Mouse (Mus musculus): ENCODE measurements around the gene Hnf1b.

Hnf1b gene

DNA sequence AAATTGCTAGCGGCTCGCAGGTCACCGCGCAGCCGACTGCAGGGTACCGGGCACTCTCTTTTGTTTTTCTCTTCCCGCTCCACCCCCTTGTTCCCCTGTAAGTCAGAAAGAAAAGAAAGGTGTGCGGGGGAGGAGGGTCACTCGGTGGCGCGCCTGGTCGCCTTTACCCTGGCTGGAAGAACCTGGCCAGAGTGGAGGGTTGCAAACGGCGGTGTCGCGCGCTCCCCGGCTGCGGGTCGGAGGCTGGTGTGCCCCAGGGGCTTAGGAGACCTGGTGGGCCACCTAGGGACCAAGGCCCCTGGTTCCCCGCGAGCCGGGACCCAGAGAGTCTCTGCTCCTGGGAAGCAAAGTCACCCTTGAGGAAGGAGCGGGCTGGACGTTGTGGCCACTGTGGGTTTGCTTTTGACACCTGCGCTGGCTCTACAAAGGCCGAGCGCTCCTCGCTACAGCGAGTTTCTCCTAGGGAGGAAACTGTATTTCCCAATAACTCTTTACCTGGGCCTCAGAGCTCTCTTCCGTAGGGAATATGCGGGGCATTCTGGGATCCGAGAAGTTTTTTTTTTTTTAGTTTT is 3.4 kb downstream of the Hnf1b start:
- no peak for DNase-seq

DNA sequence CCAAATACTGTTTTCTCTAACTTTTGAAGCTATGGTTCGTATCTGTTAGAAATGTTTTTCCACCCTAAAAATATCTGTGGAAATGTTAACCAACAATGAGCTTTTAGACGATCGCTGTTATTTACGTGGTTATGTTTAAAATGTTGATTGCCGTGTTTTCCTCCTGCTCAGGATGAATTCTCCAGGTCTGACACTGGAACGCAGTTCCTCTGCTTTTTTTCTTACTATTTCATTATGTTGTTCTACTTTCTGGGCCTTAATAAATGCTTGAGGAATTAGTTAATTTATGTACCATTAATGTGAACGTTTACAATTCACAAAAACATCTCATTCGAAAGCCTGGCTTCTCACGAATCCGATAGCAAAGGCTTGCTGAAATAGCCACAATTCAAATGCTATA is 4.2 kb downstream of the Hnf1b start:
- DNase-seq: no peak

DNA sequence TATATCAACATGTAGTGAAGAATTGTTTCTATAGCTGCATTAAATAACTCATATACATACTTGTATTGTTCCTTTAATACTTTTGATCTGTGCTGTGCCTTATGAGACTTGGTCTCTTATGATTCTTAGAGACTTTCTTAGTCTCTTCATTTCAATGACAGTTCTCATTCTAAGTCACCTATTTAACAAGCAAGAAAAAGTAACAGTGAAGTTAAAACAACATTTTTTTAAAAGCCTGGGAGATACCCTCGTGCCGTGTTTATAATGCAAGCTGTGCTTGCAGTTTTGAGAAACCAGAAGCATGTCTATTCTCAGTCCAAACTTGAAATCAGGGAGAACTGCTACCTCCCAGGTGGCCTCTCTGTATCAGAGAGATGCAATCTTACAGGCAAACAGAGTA is 4.8 kb downstream of the Hnf1b start:
- DNase-seq: no peak

DNA sequence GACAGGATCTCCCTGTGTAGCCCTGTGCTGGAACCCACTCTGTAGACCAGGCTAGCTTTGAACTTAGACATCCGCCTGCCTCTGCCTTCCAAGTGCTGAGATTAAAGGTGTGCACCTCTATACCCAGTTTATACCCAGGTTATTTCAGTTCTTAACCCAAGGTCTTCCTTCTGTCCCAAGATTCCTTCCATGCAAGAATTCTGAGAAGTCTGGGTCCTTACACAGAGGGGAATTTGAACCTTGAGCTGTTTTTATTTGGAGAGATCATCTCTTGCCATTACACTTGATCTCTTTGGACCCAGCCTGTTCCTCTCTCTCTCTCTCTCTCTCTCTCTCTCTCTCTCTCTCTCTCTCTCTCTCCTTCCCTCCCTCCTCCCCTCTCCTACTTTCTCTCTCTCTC is 7.4 kb downstream of the Hnf1b start:
- DNase-seq: no peak

DNA sequence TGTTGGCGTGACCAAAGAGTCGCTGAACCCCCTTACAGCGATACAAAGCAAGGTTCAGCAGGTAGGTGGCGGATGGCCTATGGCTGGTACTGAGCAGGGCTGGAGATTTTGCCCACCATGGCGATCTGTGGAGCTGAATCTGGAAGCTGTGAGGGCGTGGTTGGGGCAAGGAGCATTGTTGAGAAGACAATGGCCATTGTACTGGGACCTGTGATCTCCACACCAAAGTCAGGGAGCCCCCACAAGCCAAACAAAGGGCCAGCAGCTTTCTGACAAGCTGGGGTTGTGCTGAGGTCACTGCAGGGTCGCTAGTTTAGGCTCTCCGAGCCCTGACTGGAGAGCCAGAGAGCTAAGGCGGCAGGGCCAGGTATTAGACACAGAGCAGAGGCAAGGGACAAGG is 15.4 kb downstream of the Hnf1b start:
- no peak for DNase-seq

DNA sequence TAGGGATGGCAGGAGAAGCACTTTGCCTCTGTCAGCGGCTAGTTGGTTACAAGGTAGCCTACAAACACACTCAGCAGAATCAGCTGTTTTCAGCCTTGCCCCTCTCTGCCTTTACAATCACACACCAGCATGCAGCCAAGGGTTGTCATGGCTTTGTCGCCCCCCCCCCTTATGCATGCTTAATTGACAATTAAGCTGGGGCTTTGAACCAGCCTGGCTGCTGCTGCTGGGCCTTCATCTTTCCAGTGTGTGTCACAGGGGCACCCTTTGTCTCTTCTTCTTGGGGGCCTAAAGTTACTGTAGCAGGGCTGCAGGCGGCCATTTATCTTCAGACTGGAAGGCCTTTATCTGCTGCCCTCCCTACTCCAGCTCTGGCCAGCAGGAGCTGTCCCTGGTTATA is 17.7 kb downstream of the Hnf1b start:
- no peak for DNase-seq

DNA sequence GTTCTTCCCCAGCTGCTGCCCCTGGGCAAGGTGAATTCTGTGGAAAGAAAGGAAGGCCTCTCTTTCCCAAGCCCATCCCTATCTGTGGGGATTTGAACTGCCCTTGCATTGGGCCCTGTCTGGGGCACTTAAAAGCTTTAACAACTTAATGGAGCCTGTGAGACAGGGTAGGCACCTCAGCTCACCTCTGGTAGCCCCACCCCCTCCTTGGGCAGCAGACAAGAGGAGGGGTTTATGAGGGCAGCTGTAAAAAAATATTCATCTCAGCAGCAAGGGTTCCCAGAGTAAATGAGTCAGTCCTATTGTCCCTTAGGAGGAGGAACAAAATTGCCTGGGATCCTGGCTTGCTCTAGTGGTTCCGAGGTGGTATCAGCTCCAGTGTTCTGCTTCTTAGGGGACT is 19.3 kb downstream of the Hnf1b start:
- no peak for DNase-seq

DNA sequence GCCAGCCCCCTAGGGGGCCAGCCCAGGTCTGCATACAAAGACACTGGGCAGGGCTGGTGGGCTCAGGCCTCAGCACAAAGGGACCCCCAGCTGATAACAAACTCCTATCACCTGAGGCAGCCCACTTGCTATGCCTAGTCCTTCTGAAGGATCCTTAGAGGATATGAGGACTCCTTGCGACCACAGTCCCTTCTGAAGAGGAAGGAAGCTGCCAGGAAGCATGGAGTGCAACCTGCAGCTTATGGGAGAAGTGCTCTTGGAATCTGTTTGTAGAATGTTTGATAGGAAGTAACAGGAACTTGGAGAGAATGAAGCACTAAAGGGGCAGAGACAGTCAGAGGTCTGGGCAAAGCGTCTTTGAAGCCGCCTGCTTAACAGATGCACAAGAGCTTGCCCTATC is 19.8 kb downstream of the Hnf1b start:
- no peak for DNase-seq

DNA sequence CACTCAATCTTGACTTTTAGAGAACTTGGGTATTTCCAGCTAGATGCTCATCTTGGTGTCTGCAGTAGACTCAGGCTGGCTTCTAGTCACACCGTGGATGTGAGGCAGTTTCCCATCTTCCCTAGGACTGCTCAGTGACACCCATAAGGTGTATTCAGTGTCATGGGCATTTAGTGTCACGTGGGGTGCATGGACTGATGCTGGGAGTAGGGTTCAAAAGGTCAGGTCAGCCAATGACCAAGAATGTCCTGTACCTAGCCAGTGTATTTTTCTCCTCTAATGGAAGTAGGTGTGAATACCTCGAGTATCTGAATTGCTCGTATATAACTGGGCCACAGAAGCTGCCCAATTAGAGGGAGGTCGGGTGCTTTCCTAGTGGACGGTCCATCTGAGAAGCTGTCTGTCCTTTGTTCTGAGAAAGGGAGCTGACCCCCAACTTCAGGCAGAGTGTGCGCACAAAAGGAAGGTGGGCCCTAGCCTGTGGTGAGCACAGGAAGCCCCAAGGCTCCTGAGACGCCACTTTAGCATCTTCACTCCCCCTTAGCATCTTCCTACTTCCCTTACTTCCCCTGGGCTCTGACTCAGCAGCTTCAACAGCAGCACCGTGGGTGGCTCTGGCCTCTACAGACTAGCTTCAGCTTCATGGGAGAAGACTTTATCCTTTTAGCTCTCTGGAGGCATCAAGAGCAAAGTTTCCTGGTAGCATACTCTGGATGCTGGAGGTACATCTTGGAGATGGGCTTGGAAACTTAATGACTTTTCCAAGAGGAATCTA is 22.1 kb downstream of the Hnf1b start:
- no peak for DNase-seq

DNA sequence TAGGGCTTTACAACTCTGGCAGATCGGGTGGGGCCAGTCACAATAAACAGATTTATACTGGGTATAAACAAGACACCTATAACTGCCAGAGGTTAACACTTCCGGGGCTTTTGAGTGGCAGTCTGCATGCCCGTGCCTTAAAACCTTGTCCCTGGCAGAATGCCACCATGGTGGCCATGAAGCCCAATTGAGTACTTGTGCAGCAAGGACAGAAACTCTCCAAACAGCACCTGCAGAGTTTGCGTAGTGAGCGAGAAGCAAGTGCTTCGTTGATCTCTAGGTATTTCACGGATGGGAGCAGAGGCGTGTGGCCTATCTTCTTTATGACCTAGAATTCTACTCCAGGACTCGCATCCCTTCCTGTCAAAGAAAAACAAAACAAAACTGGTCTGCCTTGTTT is 23.6 kb downstream of the Hnf1b start:
- no peak for DNase-seq

DNA sequence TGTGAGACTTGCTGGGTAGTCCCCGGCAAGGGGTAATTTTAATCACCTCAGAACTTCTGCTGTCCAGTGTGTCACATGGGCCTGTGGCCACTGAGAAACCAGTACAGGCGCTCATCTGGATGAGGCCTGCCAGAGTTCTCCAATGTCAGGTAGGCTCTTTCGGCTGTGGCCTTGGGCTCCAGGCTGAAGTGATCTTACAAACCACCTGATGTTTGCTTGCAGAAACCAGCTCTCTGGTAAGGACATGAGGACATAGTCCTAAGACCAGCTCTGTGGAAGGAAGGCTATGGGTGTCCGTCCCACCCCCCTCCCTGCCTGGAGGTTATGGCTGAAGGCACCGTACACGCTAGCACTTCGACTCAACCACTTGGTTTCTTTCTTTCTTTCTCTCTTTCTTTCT is 26.8 kb downstream of the Hnf1b start:
- DNase-seq: no peak

DNA sequence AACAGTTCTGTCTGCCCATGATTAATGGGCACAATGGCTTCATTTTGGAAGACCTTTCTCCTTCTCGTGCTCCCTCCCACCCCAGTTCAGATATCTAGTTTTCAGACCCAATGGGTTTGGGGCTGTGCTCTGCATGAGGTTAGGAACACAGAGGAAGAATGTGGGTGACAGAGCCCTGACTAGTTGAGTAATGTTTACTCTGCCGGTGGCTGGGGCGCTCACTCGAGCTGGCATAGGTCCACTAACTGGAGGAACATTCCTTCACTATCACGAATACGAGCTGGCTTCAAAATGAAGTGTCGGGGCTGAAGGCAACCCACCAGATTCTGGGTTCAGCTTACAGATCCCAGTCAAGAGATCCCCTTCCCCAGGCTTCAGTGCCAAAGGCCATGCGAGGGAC is 27.9 kb downstream of the Hnf1b start:
- no peak for DNase-seq

DNA sequence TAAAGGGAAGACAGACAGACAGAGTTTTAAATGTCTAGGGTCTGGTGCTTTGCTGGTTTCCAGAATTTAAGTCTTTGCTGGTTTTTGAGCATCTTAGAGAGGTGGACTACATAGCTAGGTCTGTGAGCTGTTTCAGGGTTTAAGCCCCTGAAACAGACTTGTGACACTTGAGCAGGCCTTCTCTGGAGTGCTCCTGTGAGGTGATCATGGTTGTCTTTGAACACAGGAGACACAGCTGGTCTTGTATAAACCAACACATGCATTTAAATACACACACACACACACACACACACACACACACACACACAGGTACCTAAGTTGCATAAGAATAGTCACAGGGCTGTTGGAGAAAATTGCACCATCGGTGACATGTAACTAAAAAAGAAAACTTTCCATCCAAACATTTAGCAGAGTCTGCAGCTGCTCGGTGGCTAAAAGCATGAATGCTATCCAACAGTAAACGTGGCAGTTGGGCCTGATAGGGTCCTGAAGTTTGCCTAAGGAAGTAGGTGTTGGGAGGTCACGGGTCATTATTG is 28.6 kb downstream of the Hnf1b start:
- no peak for DNase-seq

DNA sequence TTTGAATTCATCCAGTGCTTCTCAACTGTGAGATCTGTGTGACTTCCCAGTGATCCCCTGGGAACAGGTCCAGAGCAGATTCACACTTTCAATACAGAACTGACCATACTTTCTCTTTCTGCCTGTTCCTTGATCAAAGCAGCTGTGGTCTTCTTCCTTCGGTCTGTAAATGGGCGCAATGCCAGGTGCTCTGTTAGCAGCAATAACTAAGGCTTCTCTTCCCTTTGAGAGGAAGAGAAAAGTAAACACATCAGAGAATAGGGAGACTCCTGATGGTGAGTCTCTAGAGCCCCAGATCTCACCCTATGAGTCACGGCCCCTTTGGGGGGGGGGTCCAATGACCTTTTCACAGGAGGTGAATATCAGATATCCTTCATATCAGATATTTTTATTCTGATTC is 29.3 kb downstream of the Hnf1b start:
- no peak for DNase-seq

DNA sequence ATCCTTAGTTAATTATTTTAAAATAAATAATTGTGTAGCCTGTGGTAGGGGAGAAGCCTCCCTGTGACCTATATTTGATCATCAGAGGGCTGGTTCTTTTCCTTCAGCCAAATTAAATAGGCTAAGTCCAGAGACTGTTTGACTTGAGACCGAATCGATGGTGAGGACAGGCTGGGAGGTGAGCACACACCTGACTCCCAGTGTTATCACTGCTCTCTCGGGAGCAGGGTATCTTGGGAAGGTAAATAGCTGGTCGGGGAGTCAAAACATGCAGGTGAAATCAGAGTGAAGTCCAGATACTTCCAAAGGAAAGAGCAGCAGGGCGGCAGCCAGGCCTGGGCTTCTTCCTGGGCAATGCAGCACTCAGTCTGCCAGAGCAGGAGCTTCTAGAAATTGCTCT is 31.6 kb downstream of the Hnf1b start:
- DNase-seq: no peak

DNA sequence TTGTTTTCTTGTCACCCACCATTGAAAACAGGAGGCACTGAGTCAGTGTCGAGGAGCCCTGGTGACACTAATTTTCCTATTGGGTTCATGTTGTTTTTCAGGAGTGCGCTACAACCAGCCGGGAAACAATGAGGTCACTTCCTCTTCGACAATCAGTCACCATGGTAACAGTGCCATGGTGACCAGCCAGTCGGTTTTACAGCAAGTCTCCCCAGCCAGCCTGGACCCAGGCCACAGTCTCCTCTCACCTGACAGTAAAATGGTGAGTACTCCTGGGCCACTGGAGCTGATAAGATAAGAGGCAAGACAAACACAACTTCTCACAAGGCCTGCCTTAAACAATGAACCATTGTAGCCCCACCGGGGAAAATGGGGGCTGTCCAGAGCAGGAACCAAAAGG is 32.7 kb downstream of the Hnf1b start:
- no peak for DNase-seq

DNA sequence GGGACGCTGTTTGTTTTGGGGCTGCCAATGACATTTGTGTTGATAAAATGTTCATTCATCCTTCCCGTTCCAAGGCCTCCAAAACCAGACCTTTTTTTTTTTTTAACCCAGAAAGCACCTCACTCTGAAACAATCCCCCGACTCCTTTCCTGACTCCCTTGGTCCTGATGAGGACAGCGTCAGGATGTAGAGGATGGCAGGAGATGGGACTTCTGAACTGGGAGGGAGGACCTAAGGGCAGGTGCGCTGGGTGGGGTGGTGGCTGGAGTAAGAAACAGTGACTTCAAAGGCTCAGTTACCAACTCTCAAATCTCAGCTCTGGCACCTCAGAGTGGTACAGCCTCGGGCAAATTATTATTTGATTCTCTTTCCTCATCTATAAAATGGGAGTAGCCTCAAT is 33.2 kb downstream of the Hnf1b start:
- DNase-seq: no peak

DNA sequence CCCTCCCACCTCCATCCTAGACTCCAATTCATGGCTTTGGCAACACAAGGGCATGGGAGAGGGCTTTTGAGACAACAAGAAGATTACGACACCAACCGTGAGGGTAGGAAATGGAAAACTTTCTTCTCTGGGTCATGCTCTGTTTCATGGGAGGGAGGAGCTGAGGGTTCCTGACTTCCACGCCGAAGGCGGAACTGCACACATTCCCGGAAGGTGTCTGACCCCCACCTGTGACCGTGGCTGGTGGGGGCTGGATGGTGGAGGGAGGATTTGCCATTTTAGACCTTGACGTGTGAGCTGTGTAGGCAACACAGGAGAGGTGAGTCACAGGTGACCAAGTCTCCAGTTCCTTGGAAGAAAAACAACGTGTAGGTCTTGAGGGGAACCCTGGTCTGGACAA is 33.9 kb downstream of the Hnf1b start:
- DNase-seq: no peak

DNA sequence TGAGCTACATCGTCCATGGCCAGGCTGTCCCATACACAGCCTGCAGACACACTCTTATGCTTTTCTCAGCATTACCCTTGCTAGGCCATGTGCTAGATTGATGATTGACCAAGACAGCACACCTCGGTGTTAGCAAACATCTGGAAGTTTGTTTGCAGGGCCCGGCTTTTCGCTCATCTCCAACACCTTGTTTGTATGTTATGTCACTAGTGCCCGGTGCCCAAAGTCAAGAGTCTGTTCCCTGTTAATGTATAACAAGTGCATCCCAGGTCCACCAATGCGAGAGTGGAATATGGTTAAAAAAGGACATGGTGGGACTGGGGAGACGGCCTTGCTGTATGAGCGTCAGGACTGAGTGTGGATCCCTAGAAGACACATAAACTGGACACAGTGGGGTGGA is 35.3 kb downstream of the Hnf1b start:
- no peak for DNase-seq

DNA sequence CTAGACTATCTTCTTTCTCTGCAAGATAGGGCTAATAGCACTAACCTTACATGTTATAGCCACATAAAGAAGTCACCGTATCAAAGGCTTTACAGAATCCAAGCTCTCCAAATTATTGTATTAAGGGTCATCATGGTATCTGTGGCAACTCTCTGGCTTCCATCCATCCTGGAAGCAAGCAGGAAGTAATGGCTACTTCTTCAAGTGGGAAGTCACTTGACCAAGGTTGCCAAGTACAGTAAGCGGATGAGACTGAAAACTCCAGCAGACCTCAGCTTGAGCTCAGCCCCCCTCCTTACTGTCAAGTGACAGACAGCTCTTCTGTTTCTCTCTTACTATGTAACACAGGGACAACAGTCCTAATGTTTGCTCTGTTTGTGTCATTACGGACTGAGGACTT is 36.9 kb downstream of the Hnf1b start:
- no peak for DNase-seq

DNA sequence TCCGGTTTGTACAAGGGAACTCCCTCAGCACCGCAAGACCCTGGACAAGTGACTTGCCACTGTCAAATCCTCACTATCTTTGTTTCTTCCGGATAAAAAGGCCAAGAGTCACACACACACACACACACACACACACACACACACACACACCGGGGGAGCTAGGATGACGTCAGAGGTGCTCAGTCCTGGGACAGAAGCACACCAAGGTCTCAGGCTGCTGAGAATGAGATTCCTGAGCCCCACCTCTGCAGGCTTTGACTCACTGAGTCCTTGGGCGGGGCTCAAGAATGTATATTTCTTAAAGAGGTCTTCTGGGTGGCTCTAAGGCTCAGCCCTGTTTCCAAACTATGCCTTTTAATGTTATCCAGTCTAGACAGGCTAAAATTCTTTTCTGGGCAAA is 41.5 kb downstream of the Hnf1b start:
- no peak for DNase-seq

DNA sequence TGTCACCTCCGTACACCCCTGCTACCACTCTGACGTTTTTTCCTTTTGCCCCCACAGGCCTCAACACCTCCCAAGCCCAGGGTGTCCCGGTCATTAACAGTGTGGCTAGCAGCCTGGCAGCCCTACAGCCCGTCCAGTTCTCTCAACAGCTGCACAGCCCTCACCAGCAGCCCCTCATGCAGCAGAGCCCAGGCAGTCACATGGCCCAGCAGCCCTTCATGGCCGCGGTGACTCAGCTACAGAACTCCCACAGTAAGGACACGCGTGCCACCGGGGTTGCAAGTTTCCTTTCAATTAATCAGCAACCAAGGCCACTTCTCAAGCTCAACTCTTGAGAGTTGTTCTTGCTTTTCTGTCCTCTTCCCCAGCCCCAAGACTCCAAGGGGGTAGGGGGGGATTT is 43.5 kb downstream of the Hnf1b start:
- DNase-seq: no peak

DNA sequence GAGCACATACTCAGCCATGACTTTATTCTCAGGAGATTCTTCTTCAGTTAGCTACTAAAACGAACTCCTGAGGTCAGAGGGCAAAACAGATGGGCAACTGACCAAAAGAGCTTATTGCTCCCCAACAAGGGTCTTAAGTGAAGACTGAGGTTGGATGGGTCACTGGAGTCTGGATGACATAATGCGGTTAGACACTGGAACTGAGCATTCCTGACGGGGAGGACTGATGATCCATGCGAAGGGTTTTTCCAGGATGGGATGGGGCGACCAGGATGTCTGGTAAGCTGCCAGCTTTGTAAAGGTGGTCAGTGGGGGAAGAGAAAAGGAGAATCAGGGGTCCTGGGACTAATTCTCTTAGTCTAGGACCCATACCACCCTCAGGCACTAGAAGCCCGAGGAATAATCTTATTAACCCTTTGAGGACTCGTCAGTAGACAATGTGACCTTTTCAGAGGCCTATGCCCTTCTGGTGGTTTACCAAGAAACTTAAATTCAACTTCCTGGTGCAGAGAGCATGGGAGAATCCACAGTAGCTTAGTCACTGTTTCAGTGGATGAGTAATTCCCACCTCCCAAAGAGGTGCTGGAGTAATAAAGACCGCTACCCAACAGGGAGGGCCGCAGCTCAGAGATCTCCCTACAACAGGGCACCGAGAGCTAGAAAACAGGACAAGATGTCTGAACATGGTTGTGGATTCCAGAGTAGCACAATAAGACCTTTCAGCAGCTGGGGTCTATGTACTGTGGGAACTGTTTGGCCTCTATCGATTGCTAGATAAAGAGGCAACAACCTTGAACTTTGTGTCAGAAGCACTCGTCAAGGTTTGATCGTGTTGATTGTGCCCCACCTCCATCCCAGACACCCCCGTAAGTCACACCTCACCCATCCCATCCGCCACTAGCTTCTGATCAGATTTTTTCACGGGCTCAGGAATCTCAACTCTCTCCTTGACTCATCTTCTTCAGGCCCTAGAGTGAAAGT is 46.9 kb downstream of the Hnf1b start:
- no peak for DNase-seq

DNA sequence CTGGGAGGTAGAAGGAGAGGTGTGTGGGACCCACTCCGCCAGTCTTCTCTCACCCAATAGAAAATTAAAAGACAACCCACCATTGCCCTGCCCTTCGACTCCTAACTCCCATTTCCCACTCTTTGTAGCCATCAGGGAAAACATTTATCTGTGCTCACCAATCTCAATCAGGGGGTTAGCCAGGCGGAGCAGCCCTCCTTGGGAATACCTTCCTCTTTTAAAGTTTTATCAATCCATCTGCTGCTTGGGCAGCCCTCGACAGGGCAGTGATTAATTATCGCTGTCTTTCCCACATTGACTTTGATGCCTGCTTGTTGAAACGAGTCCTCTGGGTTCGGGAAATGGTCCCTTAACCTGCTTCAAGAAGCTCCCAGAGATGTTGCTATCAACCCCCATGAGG is 47.7 kb downstream of the Hnf1b start:
- no peak for DNase-seq

Data from thymus, postnatal 25 days (tissue).